Mouse (Mus musculus) lung, embryonic 16.5 days (tissue): ENCODE data around the gene Rcbtb2. TPM values are rescaled to one million over a fixed set of nuclear protein-coding genes. Genes with fewer than 3 reads are reported as not detected.

Experiments used
- ATAC-seq: fragments of 200-750 bp; cut with Nextera tagmentation; 2 replicates; pipeline ENCODE4 v1.8.0; 2017; ENCODE audit warnings: low read depth, mild to moderate bottlenecking, moderate library complexity
- H3K27ac ChIP-seq: fragments of 300-500 bp; sonication (generic); 2 replicates; pipeline ENCODE4 v1.5.1; 2014; ENCODE audit warnings: mild to moderate bottlenecking, control low read depth, low read length
- H3K27me3 ChIP-seq: fragments of 300-500 bp; sonication (generic); 2 replicates; pipeline ENCODE4 v1.6.1; 2014; ENCODE audit warnings: low read depth, low read length, mixed read lengths; ENCODE audit not compliant: control insufficient read depth, insufficient read depth
- H3K36me3 ChIP-seq: fragments of 300-500 bp; sonication (generic); 2 replicates; pipeline ENCODE4 v1.6.1; 2014; ENCODE audit warnings: low read length; ENCODE audit not compliant: control insufficient read depth, insufficient read depth
- H3K4me1 ChIP-seq: fragments of 300-500 bp; sonication (generic); replicated peaks from 2 replicates; pipeline ENCODE4 v1.6.1; 2014; ENCODE audit warnings: low read length, mixed read lengths; ENCODE audit not compliant: control insufficient read depth, insufficient read depth
- H3K4me2 ChIP-seq: fragments of 300-500 bp; sonication (generic); 2 replicates; pipeline ENCODE4 v1.6.1; 2014; ENCODE audit warnings: low read depth, low read length, control low read depth
- H3K4me3 ChIP-seq: fragments of 300-500 bp; sonication (generic); 2 replicates; pipeline ENCODE4 v1.5.1; 2014; ENCODE audit warnings: mild to moderate bottlenecking, low read length, control low read depth
- H3K9ac ChIP-seq: fragments of 300-500 bp; sonication (generic); 2 replicates; pipeline ENCODE4 v1.6.1; 2014; ENCODE audit warnings: low read length, control low read depth
- H3K9me3 ChIP-seq: fragments of 300-500 bp; sonication (generic); 2 replicates; pipeline ENCODE4 v1.6.1; 2016; ENCODE audit warnings: low read length; ENCODE audit not compliant: control insufficient read depth
- WGBS: fragments of 180-500 bp; shearing (Covaris S2); extraction: QIAGEN DNeasy Blood & Tissue Kit; methylation state at CpG from one replicate; pipeline ENCODE4 v1.1.7; 2014; 5-methylcytosine and 5-hydroxymethylcytosine counted together
- polyA plus RNA-seq: library from polyadenylated mRNA; unstranded; fragments of >200 nt; fragmentation: Nextera tagmentation; extraction: Ambion mirVana; gene quantifications from 2 replicates; pipeline ENCODE4 v1.2.1, GENCODE M21; 2015

Rcbtb2 gene
- polyA plus RNA-seq, 1 experiment from 2014 or later, result 101 TPM

DNA sequence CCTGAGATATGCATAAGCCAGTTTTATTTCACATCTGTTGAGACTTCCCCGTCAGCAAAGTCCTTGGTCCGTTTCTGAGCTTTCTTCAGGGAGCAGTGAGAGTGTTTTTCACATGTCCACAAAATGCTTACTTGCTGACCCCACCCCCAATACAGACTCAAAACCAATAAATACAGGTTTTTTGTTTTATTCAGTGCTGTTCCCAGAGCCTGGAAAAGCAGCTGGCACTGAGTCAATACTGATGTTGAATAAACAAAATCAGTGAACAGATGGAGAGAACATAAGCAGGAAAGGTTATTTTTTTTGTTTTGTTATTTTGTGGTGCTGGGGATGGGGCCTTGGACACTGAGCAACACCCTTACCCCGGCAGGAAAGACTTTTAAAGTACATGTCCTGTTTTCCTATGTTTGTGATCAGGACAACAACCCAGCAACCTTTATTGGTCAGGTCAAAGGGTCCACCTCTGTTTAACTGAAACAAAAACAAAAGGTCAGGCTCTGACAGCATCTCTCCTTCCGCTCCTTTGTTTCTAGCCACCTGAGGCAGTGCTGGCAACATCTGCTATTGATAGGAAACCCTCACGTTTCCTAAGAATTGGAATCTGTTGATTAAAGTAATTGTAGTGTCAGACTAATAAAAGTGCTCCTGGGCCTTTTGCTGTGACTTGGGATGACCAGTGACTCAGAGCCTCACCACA lies 108.6 kb downstream of the Rcbtb2 start:
- no peak overlapping the region for H3K4me3 ChIP-seq
- 0 out of 2 replicates have a peak, but pooled peaks have one; percentile 15 for ATAC-seq
- no peaks in the 10 kb centered on the region for H3K36me3 ChIP-seq
- H3K27ac ChIP-seq, result peak overlapping the region; percentile 6; the same call in 1 of the 2 replicates
- H3K9me3 ChIP-seq, result no peaks in the 10 kb centered on the region
- peaks cover 14% of the 10 kb centered on the region for H3K4me1 ChIP-seq
- WGBS, result 40% methylated on average over 5 of the region's 5 CpGs
- H3K4me2 ChIP-seq, result no peak overlapping the region
- no peaks in the 10 kb centered on the region for H3K27me3 ChIP-seq
- no peak overlapping the region for H3K9ac ChIP-seq

DNA sequence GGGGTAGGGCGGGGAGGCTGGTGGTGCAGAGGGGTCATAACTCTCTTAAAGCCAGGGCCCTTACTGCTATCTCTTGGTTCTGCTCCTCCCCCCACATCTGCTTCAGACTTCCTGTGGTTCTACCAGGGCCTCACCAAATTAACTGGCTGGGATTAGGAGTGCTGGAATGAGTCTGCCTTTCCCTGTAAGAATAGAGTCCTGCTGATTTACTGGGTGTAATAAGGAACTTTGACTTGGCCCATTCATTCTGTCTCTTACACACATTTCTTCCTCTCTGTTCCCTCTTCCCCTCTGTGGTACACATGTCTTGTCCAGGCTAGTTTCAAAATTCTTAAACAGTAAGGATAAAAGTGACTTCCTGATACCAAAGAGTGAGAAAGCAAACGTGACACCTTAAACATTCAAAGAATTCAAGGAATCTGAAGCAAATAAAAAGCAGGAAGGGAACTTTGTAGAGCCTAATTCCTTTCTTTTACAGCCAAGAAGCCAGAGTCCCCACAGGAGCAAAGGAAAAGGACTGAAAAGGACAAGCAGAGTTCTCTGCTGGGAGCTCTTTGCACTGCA lies 111.7 kb downstream of the Rcbtb2 start:
- H3K36me3 ChIP-seq, result no peaks in the 10 kb centered on the region
- H3K4me3 ChIP-seq, result no peak overlapping the region
- H3K9me3 ChIP-seq, result no peaks in the 10 kb centered on the region
- ATAC-seq, result peak; percentile 37
- peak overlapping the region; percentile 71 for H3K27ac ChIP-seq
- no peak overlapping the region for H3K4me2 ChIP-seq
- H3K9ac ChIP-seq, result no peak overlapping the region
- WGBS, result 10% methylated on average over 2 of the region's 2 CpGs
- H3K27me3 ChIP-seq, result no peaks in the 10 kb centered on the region
- peaks cover 14% of the 10 kb centered on the region for H3K4me1 ChIP-seq

DNA sequence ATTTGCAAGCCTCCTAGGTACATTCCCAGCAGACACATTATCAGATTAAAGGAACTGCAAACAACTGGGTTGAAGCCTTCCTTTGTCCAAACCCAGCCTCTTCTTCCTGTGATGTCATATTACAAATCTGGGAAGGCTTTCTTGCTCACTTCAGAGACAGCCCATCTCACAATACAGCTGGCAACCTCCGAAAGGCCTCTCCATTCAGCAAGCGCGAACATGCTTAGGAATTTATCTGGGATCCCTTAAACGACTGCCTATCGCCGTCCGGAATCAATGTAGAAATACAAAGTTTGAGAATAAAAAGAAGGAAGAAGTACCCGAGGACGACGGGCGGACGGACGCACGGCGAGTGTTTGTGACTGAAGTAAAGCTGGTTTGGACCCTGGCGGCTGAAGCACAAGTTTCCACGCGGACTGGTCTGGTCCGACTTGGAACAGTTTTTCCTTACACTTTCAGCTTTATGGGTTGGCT lies 115.0 kb downstream of the Rcbtb2 start, which contains the start of gene Lpar6:
Gene Lpar6 (plus strand): TSS at position 48 of the 474 bp plus-strand sequence.
- peak within 1 kb of the TSS; percentile 73 for H3K4me3 ChIP-seq
- no peaks in the 10 kb centered on the region for H3K27me3 ChIP-seq
- WGBS, result under 1% methylated on average over 19 of the region's 19 CpGs
- H3K9ac ChIP-seq, result peak within 1 kb of the TSS; percentile 80
- H3K4me2 ChIP-seq, result peak within 1 kb of the TSS; percentile 56
- peaks cover 5% of the 10 kb centered on the region for H3K36me3 ChIP-seq
- peaks cover 14% of the 10 kb centered on the region for H3K4me1 ChIP-seq
- ATAC-seq, result peak; percentile 89
- H3K9me3 ChIP-seq, result no peaks in the 10 kb centered on the region
- H3K27ac ChIP-seq, result peak within 1 kb of the TSS; percentile 97

DNA sequence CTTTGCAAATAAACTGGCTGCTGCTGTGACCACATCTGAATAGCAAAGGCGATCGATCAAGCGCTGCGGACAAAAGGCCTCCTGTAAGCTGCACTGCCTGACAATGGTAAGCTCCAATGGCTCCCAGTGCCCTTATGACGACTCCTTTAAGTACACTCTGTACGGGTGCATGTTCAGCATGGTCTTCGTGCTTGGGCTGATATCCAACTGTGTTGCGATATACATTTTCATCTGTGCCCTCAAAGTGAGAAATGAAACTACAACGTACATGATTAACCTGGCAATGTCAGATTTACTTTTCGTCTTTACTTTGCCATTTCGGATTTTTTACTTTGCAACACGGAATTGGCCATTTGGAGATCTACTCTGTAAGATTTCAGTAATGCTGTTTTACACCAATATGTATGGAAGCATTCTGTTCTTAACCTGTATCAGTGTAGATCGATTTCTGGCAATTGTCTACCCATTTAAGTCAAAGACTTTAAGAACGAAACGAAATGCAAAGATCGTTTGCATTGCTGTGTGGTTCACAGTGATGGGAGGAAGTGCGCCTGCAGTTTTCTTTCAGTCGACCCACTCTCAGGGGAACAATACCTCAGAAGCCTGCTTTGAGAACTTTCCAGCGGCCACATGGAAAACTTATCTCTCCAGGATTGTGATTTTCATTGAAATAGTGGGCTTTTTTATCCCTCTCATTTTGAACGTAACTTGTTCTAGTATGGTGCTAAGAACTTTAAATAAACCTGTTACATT lies 115.8 kb downstream of the Rcbtb2 start:
- Histone ChIP-seq H3K9me3 (no peaks in the 10 kb centered on the region), H3K4me3 (peak overlapping the region; percentile 73), H3K27ac (peak overlapping the region; percentile 97), H3K4me2 (peak overlapping the region; percentile 56), H3K36me3 (peaks cover 5% of the 10 kb centered on the region), H3K9ac (peak overlapping the region; percentile 80), H3K4me1 (peaks cover 14% of the 10 kb centered on the region), H3K27me3 (no peaks in the 10 kb centered on the region)
- peak; percentile 87 for ATAC-seq
- 0% methylated on average over 20 of the region's 20 CpGs for WGBS

DNA sequence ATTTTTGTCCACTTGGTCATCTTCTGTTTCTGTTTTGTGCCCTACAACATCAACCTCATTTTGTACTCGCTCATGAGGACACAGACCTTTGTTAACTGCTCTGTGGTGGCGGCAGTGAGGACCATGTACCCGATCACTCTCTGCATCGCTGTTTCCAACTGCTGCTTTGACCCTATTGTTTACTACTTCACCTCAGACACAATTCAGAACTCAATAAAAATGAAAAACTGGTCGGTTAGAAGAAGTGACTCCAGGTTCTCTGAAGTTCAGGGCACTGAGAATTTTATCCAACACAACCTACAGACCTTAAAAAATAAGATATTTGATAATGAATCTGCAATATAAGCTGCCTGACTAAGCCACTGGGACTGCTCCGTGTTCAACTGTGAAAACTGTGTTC lies 116.5 kb downstream of the Rcbtb2 start:
- H3K4me2 ChIP-seq, result peak overlapping the region; percentile 56
- H3K9me3 ChIP-seq, result no peaks in the 10 kb centered on the region
- peak; percentile 48; the same call in 1 of the 2 replicates for ATAC-seq
- H3K36me3 ChIP-seq, result peaks cover 5% of the 10 kb centered on the region
- peak overlapping the region; percentile 73 for H3K4me3 ChIP-seq
- peak overlapping the region; percentile 80 for H3K9ac ChIP-seq
- peaks cover 11% of the 10 kb centered on the region for H3K4me1 ChIP-seq
- H3K27ac ChIP-seq, result peak overlapping the region; percentile 97
- 0% methylated on average over 6 of the region's 6 CpGs for WGBS
- H3K27me3 ChIP-seq, result no peaks in the 10 kb centered on the region

DNA sequence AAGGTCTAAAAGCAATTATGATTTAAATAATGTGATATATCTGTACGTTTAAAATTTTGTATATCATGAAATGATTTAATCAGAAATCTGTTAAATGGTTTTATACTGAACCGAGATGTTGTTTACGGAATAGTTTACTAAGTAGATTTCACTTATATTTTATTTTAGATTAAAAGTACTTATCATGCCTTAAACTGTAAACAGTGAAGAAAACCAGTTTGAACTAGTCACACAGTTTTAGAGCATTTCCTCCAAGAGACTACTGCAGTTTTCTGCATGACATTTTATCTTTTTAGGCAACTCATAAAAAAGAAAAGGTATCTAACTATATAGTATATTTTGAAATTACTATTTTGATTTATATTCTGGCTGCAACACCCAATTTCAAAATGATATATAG lies 117.0 kb downstream of the Rcbtb2 start:
- Histone ChIP-seq H3K27me3 (no peaks in the 10 kb centered on the region), H3K27ac (no peak overlapping the region), H3K4me2 (no peak overlapping the region), H3K9me3 (no peaks in the 10 kb centered on the region), H3K4me3 (no peak overlapping the region), H3K9ac (no peak overlapping the region), H3K4me1 (peaks cover 7% of the 10 kb centered on the region), H3K36me3 (peaks cover 5% of the 10 kb centered on the region)
- 15% methylated on average over 3 of the region's 3 CpGs for WGBS
- ATAC-seq, result no peak

DNA sequence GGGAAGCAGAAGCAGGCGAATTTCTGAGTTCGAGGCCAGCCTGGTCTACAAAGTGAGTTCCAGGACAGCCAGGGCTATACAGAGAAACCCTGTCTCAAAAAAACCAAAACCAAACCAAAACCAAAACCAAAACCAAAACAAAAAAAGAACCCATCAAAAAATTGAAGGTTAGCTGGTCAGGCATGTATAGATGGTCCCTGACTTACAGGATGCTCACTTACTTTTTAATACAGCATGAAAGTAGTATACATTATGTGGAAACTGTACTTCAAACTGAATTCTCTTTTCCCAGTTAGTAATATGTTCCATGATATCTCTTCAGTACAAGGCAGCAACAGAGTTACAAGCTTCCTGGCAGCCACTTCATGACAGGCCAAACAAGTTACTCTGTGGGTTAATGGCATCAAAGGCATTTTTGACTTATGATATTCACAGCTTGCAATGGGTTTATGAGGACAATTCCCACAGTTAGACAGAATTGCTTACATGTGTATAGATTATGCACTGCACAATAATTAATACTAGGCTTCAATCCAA lies 121.3 kb downstream of the Rcbtb2 start:
- no peak overlapping the region for H3K4me2 ChIP-seq
- H3K9me3 ChIP-seq, result no peaks in the 10 kb centered on the region
- peaks cover 5% of the 10 kb centered on the region for H3K36me3 ChIP-seq
- H3K27me3 ChIP-seq, result no peaks in the 10 kb centered on the region
- no peak overlapping the region for H3K27ac ChIP-seq
- no peak overlapping the region for H3K4me3 ChIP-seq
- no peak for ATAC-seq
- H3K4me1 ChIP-seq, result no peaks in the 10 kb centered on the region; the same call in 1 of the 2 replicates
- 100% methylated on average over 2 of the region's 2 CpGs for WGBS
- no peak overlapping the region for H3K9ac ChIP-seq

DNA sequence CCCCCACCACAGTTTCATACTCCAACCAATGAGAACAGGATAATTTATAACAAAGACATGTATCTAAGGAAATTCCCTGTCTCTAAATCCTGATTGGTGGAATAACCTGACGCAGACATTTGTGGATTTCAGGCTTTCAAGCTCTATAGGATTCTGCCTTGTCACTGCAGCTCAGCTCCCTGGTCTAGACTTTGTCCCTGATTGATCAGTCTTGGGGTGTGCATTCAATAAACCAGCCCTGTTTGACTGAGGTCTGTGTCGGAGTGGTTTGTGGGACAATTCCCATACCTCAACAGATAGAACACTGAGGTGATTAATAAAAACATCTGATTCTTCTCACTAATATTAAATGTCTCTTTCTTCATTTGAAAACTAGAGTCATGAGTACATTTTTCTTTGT lies 127.2 kb downstream of the Rcbtb2 start:
- H3K36me3 ChIP-seq, result no peaks in the 10 kb centered on the region
- H3K27me3 ChIP-seq, result no peaks in the 10 kb centered on the region
- no peak for ATAC-seq
- 97% methylated on average over 2 of the region's 2 CpGs for WGBS
- H3K4me1 ChIP-seq, result 0 out of 2 replicates have a peak, but pooled peaks cover 8% of the 10 kb centered on the region
- no peaks in the 10 kb centered on the region for H3K9me3 ChIP-seq
- no peak overlapping the region for H3K4me3 ChIP-seq
- H3K27ac ChIP-seq, result no peak overlapping the region
- no peak overlapping the region for H3K4me2 ChIP-seq
- no peak overlapping the region for H3K9ac ChIP-seq

DNA sequence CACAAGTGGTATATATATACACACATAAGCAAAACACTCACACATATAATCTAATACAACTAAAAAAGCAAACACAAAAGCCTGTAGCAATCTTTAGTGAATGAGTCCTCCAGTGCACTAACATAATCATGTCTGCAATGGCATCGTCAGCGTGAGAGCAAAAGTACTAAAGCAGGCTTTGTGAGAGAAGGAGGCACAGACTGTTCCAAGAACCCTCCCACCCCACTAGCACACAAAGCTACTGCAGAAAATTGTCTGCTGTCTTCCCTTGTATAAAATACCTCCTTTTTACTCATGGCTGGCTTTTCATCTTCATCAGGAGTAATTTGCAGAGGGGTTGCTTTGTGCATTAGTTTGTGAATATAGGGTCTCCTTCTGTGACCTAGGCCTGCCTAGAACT lies 129.4 kb downstream of the Rcbtb2 start:
- H3K4me3 ChIP-seq, result no peak overlapping the region
- H3K4me2 ChIP-seq, result no peak overlapping the region
- H3K27me3 ChIP-seq, result no peaks in the 10 kb centered on the region
- 47% methylated on average over 2 of the region's 2 CpGs for WGBS
- H3K9ac ChIP-seq, result no peak overlapping the region
- no peaks in the 10 kb centered on the region for H3K9me3 ChIP-seq
- peaks cover 13% of the 10 kb centered on the region for H3K4me1 ChIP-seq
- ATAC-seq, result no peak
- H3K36me3 ChIP-seq, result no peaks in the 10 kb centered on the region
- H3K27ac ChIP-seq, result no peak overlapping the region
